Mouse (Mus musculus) limb, embryonic 15.5 days (tissue): ENCODE data around the gene Ildr2. TPM values are rescaled to one million over a fixed set of nuclear protein-coding genes. Genes with fewer than 3 reads are reported as not detected.

Experiments used
- ATAC-seq: fragments of 200-750 bp; cut with Nextera tagmentation; 2 replicates; pipeline ENCODE4 v1.8.0; 2017; ENCODE audit warnings: low read depth, moderate TSS enrichment; ENCODE audit not compliant: insufficient number of reproducible peaks, low FRiP score, low TSS enrichment
- H3K27ac ChIP-seq: fragments of 300-500 bp; sonication (generic); 2 replicates; pipeline ENCODE4 v1.5.1; 2015; ENCODE audit warnings: moderate library complexity, mild to moderate bottlenecking, inconsistent platforms
- H3K27me3 ChIP-seq: fragments of 300-500 bp; sonication (generic); 2 replicates; pipeline ENCODE4 v1.6.1; 2015; ENCODE audit warnings: inconsistent platforms
- H3K36me3 ChIP-seq: fragments of 300-500 bp; sonication (generic); 2 replicates; pipeline ENCODE4 v1.6.1; 2015; ENCODE audit warnings: inconsistent platforms
- H3K4me1 ChIP-seq: fragments of 300-500 bp; sonication (generic); 2 replicates; pipeline ENCODE4 v1.6.1; 2015; ENCODE audit warnings: inconsistent platforms
- H3K4me2 ChIP-seq: fragments of 300-500 bp; sonication (generic); 2 replicates; pipeline ENCODE4 v1.6.1; 2015; ENCODE audit warnings: mild to moderate bottlenecking, inconsistent platforms
- H3K4me3 ChIP-seq: fragments of 300-500 bp; sonication (generic); 2 replicates; pipeline ENCODE4 v1.5.1; 2015; ENCODE audit warnings: mild to moderate bottlenecking, inconsistent platforms
- H3K9ac ChIP-seq: fragments of 300-500 bp; sonication (generic); 2 replicates; pipeline ENCODE4 v1.6.1; 2015; ENCODE audit warnings: inconsistent platforms
- H3K9me3 ChIP-seq: fragments of 300-500 bp; sonication (generic); 2 replicates; pipeline ENCODE4 v1.6.1; 2016; ENCODE audit warnings: inconsistent platforms
- WGBS: fragments of 180-500 bp; shearing (Covaris S2); methylation state at CpG from one replicate; pipeline ENCODE4 v1.1.7; 2015; 5-methylcytosine and 5-hydroxymethylcytosine counted together
- polyA plus RNA-seq: library from polyadenylated mRNA; unstranded; fragments of >200 nt; fragmentation: Nextera tagmentation; extraction: Ambion mirVana; gene quantifications from 2 replicates; pipeline ENCODE4 v1.2.1, GENCODE M21; 2015

The Ildr2 gene
- polyA plus RNA-seq, 1 experiment from 2014 or later, result 0.24 TPM

DNA sequence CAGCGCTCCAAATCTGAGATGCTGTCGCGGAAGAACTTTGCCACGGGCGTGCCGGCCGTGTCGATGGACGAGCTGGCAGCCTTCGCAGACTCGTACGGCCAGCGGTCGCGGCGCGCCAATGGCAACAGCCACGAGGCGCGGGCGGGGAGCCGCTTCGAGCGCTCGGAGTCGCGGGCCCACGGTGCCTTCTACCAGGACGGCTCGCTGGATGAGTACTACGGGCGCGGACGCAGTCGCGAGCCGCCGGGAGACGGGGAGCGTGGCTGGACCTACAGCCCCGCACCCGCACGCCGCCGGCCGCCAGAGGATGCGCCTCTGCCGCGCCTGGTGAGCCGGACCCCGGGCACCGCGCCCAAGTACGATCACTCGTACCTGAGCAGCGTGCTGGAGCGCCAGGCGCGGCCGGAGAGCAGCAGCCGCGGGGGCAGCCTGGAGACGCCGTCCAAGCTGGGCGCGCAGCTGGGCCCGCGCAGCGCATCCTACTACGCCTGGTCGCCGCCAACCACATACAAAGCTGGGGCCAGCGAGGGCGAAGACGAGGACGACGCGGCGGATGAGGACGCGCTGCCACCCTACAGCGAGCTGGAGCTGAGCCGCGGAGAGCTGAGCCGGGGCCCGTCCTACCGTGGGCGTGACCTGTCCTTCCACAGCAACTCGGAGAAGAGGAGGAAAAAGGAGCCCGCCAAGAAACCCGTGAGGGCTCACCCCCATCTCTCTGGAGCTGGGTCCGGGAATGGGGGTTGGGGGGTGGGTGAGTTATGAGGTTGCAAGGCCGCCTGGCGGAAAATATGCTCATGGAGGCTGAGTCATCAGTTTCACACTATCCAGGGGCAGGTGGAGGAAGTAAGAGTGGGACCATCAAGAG, 55.1 kb downstream of the Ildr2 start:
- ATAC-seq, result 0 out of 2 replicates have a peak, but pooled peaks have one; percentile 18
- no peaks in the 10 kb centered on the region for H3K9me3 ChIP-seq
- H3K27me3 ChIP-seq, result peaks cover 38% of the 10 kb centered on the region
- no peaks in the 10 kb centered on the region for H3K36me3 ChIP-seq
- H3K4me3 ChIP-seq, result peak overlapping the region; percentile 53
- WGBS, result under 1% methylated on average over 85 of the region's 94 CpGs
- H3K4me2 ChIP-seq, result peak overlapping the region; percentile 98
- H3K9ac ChIP-seq, result 0 out of 2 replicates have a peak overlapping the region, but pooled peaks have one; percentile 23
- no peak overlapping the region for H3K27ac ChIP-seq
- H3K4me1 ChIP-seq, result peaks cover 12% of the 10 kb centered on the region; the same call in 1 of the 2 replicates

DNA sequence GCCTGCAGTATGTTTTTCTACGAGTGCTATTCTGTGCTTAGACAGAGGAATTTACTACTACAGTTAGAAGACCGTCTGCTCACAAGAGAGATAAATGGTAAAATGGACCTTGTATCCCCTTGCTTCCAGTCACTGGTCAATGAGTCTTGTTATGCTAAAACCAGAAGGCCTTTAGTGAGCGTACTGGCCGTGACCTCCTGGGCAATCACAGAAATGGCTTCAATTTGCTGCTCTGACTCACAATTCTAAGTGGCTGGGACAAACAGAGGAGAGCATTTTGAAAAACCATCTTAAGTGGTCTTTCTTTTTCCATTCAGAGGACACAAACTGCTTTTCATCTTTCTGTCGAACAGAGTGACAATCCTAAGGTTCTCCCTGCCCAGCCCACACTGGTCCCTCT, 57.2 kb downstream of the Ildr2 start:
- ATAC-seq, result no peak
- Histone ChIP-seq H3K4me2 (no peak overlapping the region), H3K36me3 (no peaks in the 10 kb centered on the region), H3K27ac (no peak overlapping the region), H3K4me3 (no peak overlapping the region), H3K9me3 (no peaks in the 10 kb centered on the region), H3K27me3 (peaks cover 38% of the 10 kb centered on the region), H3K4me1 (peaks cover 12% of the 10 kb centered on the region; the same call in 1 of the 2 replicates), H3K9ac (no peak overlapping the region)
- 75% methylated on average over 5 of the region's 5 CpGs for WGBS

DNA sequence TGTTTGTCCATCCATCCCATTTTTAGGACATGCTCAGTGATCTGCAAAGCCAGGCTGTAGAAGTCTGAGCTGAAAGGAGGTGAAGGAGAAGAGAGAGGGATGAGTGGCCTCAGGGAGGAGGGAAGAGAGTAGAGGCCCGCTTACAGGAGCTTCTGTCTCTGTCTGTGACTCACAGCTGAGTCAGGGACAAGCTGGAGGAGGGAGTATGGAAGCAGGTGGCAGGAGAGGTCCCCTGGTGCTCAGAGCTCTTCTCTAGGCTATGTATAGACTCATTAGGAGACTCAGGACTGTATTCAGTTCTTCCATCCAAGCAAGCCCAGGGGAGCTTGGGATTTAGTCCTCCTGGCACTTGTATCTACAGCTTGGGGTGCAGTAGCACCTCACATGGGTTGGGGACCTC, 59.7 kb downstream of the Ildr2 start:
- H3K9me3 ChIP-seq, result no peaks in the 10 kb centered on the region
- H3K4me1 ChIP-seq, result peaks cover 8% of the 10 kb centered on the region; the same call in 1 of the 2 replicates
- H3K36me3 ChIP-seq, result no peaks in the 10 kb centered on the region
- WGBS, result 50% methylated on average over 1 of the region's 1 CpGs
- H3K27me3 ChIP-seq, result peaks cover 20% of the 10 kb centered on the region
- ATAC-seq, result no peak
- no peak overlapping the region for H3K4me2 ChIP-seq
- H3K27ac ChIP-seq, result no peak overlapping the region
- H3K4me3 ChIP-seq, result no peak overlapping the region
- no peak overlapping the region for H3K9ac ChIP-seq

DNA sequence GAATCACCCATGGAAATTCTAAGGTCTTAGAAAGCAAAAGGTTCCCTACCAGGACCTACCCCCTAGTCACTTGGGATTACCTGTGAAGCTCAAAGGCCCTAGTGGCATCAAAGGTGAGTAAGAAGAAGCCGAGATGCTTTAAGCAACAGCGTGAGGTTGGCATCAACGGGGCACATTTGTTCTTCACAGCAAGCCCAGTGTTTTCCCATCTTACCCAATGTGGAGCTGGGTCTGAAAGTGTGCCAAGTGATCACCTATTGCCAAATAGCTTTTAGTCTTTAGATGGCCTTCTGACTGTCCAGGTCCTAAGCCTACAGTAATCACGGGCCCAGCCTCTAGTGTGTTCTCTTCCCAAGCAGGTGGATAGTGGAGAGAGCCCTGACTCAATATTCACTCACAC, 61.8 kb downstream of the Ildr2 start:
- Histone ChIP-seq H3K9me3 (no peaks in the 10 kb centered on the region), H3K4me1 (no peaks in the 10 kb centered on the region), H3K9ac (no peak overlapping the region), H3K27ac (no peak overlapping the region), H3K4me3 (no peak overlapping the region), H3K4me2 (no peak overlapping the region), H3K36me3 (no peaks in the 10 kb centered on the region), H3K27me3 (no peaks in the 10 kb centered on the region)
- 77% methylated on average over 4 of the region's 4 CpGs for WGBS
- ATAC-seq, result no peak

DNA sequence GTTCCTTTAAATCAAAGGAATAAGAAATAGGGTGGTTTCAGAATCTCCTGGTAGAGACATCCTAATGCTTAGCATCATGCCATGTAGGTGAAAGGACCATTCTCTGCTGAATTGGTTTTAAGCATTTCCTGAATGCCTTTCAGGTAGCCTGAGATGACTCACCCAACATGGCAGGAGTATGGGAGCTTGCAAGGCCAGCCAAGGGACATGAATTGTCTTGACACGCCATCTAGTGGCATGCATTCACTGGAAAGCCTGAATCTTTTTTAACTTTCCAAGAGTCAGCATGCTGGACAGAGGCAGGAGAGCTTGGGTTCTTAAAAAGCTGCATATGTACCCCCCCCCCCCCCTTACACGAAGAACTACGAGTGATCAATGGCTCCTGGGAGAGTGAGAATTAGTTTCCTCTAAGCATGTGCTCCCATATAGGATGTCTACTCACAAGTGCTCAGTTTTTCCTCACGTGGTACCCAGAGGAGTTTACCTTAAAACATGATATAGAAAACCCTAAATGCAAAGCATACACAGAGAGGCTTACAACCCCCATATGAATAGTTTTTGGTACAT, 65.3 kb downstream of the Ildr2 start:
- WGBS, result 5% methylated on average over 4 of the region's 4 CpGs
- Histone ChIP-seq H3K4me2 (no peak overlapping the region), H3K27me3 (no peaks in the 10 kb centered on the region), H3K4me3 (no peak overlapping the region), H3K9me3 (no peaks in the 10 kb centered on the region), H3K9ac (no peak overlapping the region), H3K27ac (no peak overlapping the region), H3K36me3 (no peaks in the 10 kb centered on the region), H3K4me1 (no peaks in the 10 kb centered on the region)
- no peak for ATAC-seq

DNA sequence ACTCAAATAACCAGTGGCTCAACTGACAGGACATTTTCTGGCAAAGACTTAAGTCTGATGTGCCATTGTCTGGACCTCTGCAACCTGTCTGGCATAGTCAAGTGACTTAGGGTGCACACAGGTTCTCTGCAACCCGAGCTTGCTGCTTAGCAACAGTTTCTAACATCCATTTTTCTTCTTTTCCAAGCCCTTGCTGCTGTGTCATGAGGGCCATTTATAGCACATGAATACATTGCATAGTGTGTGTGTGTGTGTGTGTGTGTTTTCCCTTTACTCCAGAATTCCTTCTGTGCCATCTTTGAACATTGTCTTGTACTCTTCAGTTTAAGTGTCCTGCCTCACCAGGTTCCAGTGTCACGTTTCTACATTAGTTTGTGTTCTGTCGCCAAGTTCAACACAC, 72.5 kb downstream of the Ildr2 start:
- H3K27ac ChIP-seq, result no peak overlapping the region
- WGBS, result 77% methylated on average over 3 of the region's 3 CpGs
- H3K27me3 ChIP-seq, result no peaks in the 10 kb centered on the region
- no peaks in the 10 kb centered on the region for H3K4me1 ChIP-seq
- no peaks in the 10 kb centered on the region for H3K9me3 ChIP-seq
- no peak for ATAC-seq
- no peak overlapping the region for H3K9ac ChIP-seq
- no peak overlapping the region for H3K4me3 ChIP-seq
- no peak overlapping the region for H3K4me2 ChIP-seq
- no peaks in the 10 kb centered on the region for H3K36me3 ChIP-seq

DNA sequence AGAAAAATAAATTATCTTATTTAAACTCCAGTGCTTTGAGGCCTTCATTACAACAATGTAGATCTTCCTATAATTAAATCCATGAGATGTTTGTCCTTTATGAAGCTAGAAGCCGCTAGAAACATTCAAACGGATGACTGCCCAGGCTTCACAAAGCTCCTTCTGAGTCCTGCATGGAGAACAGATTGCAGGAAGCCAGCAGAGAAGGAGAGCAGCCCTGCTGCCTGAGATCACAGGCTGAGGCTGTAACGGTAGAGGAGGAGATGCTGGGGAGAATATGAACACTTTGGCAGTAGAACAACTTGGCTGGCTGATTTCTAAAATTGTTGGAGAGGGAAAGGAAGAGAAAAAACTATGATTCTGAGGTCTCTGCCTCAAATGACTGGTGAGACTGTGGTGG, 76.8 kb downstream of the Ildr2 start:
- 33% methylated on average over 3 of the region's 3 CpGs for whole genome bisulfite sequencing
- H3K9ac ChIP-seq, result no peak overlapping the region

DNA sequence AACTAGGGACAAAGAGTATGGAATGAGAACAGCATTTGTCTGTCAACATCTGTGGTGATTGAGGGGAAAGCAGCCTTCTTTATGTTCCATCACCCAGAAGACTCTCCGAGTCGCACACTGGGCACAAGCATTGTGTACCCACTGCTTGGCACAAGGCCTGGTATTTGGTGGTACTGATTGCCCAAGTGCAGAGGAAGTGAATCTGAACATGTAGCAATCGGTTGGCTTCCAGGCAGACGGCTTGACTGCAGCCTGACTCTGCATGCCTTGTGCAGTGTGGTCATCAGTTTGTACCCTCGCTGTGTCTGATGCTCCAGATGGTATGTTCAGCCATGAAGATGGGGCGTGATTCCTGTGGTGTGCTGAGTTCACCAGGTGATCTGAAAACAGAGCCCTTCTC, 85.2 kb downstream of the Ildr2 start:
- H3K9ac ChIP-seq, result no peak overlapping the region
- no peak overlapping the region for H3K4me3 ChIP-seq
- H3K4me2 ChIP-seq, result no peak overlapping the region
- H3K36me3 ChIP-seq, result no peaks in the 10 kb centered on the region
- H3K9me3 ChIP-seq, result no peaks in the 10 kb centered on the region
- ATAC-seq, result no peak
- no peak overlapping the region for H3K27ac ChIP-seq
- WGBS, result 89% methylated on average over 6 of the region's 6 CpGs
- H3K4me1 ChIP-seq, result no peaks in the 10 kb centered on the region
- H3K27me3 ChIP-seq, result no peaks in the 10 kb centered on the region

More for the DNA sequence above, 76.8 kb downstream of the Ildr2 start:
- no peak for ATAC-seq
- no peaks in the 10 kb centered on the region for H3K9me3 ChIP-seq
- H3K27ac ChIP-seq, result no peak overlapping the region
- H3K4me2 ChIP-seq, result no peak overlapping the region
- H3K4me1 ChIP-seq, result no peaks in the 10 kb centered on the region
- H3K4me3 ChIP-seq, result no peak overlapping the region
- H3K36me3 ChIP-seq, result no peaks in the 10 kb centered on the region
- no peaks in the 10 kb centered on the region for H3K27me3 ChIP-seq

DNA sequence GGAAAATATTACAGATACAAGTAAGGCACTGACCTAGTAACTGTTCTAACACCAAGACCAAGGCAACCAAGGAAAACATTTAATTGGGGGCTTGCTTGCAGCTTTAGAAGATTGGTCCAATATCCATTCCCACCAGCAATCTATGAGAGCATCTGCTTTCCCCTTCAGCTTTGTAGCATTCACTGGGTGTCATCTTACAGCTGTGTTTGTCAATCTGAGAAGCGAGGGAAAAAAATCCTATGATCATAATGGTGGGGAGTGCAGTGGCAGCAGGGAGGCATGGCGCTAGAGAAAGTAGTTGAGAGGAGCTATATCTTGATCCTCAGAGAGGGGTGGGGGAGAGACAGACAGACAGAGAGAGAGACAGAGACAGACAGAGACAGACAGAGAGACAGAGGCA, 88.1 kb downstream of the Ildr2 start:
- no peak overlapping the region for H3K27ac ChIP-seq
- H3K4me3 ChIP-seq, result no peak overlapping the region
- no peaks in the 10 kb centered on the region for H3K9me3 ChIP-seq
- H3K36me3 ChIP-seq, result no peaks in the 10 kb centered on the region
- no peaks in the 10 kb centered on the region for H3K27me3 ChIP-seq
- ATAC-seq, result no peak
- WGBS, result 47% methylated on average over 2 of the region's 2 CpGs
- H3K4me2 ChIP-seq, result no peak overlapping the region
- H3K4me1 ChIP-seq, result no peaks in the 10 kb centered on the region
- H3K9ac ChIP-seq, result no peak overlapping the region

DNA sequence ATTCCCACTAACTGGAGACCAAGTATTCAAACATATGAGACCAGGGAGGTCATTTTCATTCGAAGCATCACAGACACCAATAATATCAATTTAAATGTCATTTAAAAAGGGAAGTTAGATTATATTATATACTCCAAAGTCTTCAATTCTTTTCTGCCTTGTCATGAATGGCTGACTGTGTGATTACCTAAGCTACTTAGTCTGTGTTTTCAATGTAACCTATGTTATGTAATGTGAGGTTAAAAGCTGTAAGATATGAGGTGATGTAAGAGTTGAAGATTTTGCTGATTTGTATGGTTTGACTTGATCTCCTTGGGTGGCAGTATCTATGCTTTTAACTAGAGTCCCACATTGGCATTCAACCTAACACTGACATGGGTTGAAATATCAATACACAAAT, 88.6 kb downstream of the Ildr2 start:
- Histone ChIP-seq H3K4me1 (no peaks in the 10 kb centered on the region), H3K36me3 (no peaks in the 10 kb centered on the region), H3K9me3 (no peaks in the 10 kb centered on the region), H3K27ac (no peak overlapping the region), H3K4me2 (no peak overlapping the region), H3K9ac (no peak overlapping the region), H3K27me3 (no peaks in the 10 kb centered on the region), H3K4me3 (no peak overlapping the region)
- ATAC-seq, result no peak
- 82% methylated on average over 1 of the region's 1 CpGs for WGBS

DNA sequence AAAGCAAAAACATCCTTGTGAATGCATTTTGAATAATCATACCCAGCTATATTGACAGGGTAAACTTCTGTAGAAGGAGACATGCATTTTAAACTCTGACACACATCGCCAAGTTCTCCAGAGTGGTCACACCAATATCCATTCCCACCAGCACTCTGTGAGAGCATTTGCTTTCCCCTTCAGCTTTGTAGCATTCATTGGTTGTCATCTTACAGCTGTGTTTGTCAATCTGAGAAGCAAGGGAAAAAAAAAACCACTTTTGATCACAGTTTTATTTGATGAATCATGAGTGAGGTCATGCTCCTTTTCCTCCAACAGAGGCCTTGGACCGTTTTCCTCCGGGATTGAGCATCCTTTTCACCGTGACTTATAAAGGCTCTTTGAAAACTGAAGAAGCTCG, 89.6 kb downstream of the Ildr2 start:
- Histone ChIP-seq H3K9ac (no peak overlapping the region), H3K27me3 (no peaks in the 10 kb centered on the region), H3K36me3 (no peaks in the 10 kb centered on the region), H3K4me3 (no peak overlapping the region), H3K4me1 (no peaks in the 10 kb centered on the region), H3K4me2 (no peak overlapping the region), H3K9me3 (no peaks in the 10 kb centered on the region), H3K27ac (no peak overlapping the region)
- 51% methylated on average over 5 of the region's 5 CpGs for WGBS
- no peak for ATAC-seq

DNA sequence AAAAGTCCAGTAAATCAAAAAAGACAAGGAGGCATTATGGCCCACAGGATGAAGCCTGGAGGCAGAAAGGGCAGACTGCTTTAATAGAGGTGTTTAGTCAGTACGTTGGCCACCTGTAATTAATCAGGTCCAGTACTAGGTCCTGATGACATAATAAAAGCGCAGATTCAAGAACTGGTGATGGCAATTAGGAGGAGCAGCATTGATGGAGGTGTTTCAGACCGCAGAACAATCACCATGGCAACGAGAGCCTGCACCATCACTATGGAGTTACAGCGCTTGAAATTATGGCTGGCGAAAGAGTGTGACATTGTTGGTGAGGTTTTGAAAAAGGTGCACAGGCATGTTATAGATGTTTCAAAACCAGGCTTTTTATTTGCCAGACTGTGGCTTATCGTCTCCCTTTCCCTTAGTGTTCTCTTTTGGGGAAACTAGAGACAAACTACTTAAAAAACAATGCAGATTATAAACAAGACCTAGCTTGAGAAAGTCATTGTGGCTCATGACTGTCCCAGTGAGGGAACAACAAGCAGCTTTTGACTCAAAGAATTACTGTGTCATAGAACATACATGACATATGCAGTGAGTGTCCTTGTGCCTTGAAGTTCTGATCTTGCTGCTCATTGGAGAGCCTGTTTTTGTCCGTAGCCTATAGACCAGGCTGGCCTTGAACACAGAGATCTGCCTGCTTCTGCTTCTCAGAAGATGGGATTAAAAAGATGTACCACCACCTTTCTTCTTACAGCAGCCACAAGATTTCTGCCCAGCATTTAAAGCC, 90.5 kb downstream of the Ildr2 start:
- ATAC-seq, result no peak
- Histone ChIP-seq H3K9me3 (no peaks in the 10 kb centered on the region), H3K4me1 (no peaks in the 10 kb centered on the region), H3K27me3 (no peaks in the 10 kb centered on the region), H3K27ac (no peak overlapping the region), H3K36me3 (no peaks in the 10 kb centered on the region), H3K4me2 (no peak overlapping the region), H3K4me3 (no peak overlapping the region), H3K9ac (no peak overlapping the region)
- WGBS, result 35% methylated on average over 8 of the region's 8 CpGs
